Mouse (Mus musculus) ES-CJ7 (cell line): Measurements from ENCODE around the gene Dmgdh.
A peak's percentile ranks its signal among the peaks of the same experiment; 100 is the strongest.

Experiments used
- DNase-seq: peaks from one replicate; pipeline ENCODE4 v3.0.0; 2011; ENCODE audit warnings: low read depth, low spot score

Gene Dmgdh

GRCm38 (mm10) chr13:93772279-93772636 is 98.0 kb downstream of the Dmgdh start:
- DNase-seq = no peak

GRCm38 (mm10) chr13:93772861-93773260 is 98.6 kb downstream of the Dmgdh start:
- DNase-seq = no peak

- DNase-seq = no peak
These were observed 99.6 kb downstream of the Dmgdh start for GRCm38 (mm10) chr13:93773704-93774315.

- DNase-seq = no peak
These were observed 108.6 kb downstream of the Dmgdh start for GRCm38 (mm10) chr13:93782823-93783222.

GRCm38 (mm10) chr13:93785329-93785728 is 111.1 kb downstream of the Dmgdh start:
- no peak for DNase-seq

GRCm38 (mm10) chr13:93786051-93786450 is 111.8 kb downstream of the Dmgdh start:
- DNase-seq = no peak

- DNase-seq = no peak
These were observed 113.4 kb downstream of the Dmgdh start for GRCm38 (mm10) chr13:93787647-93788046.

GRCm38 (mm10) chr13:93792945-93793642 is 118.9 kb downstream of the Dmgdh start:
- peak; percentile 12 for DNase-seq

GRCm38 (mm10) chr13:93793643-93794182 is 119.5 kb downstream of the Dmgdh start:
- DNase-seq = no peak

- DNase-seq = no peak
These were observed 122.9 kb downstream of the Dmgdh start for GRCm38 (mm10) chr13:93797011-93797600.
